Mouse (Mus musculus): ENCODE measurements around the gene Actg1. TPM values are rescaled to one million over a fixed set of nuclear protein-coding genes. Genes with fewer than 3 reads are reported as not detected.
A peak's percentile ranks its signal among the peaks of the same experiment; 100 is the strongest.

Gene Actg1
- total and polyA plus RNA-seq, 3 experiments = 1,832 to 4,362 (median 2,424) TPM

DNA sequence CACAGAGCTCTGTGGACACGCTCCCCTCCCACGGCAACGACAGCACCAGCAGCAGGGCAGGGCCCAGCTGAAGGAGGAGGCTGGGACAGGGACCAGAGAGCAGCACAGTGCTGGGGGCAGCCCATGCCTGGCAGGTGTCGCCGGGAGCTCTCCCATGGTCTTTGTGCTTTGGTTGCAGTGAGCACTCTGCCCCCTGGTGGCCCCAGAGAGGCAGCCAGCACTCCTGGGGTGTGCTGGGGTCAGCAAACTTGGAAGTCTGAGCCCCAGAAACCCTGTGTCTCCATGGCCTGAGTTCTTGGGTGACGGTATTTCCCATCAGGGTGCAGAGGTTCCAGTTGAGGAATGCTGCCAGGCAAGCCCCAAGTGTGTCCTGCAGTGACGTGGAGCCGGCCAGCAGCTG lies 21.3 kb upstream of the Actg1 start:
- no peak overlapping the region for H3K9ac ChIP-seq (ENCODE audit: insufficient read depth, low read depth)
- H3K27me3 ChIP-seq (replicated peaks) = no peaks in the 10 kb centered on the region
- H3K4me3 ChIP-seq (replicated peaks in 1 of 3; ENCODE audit: low read depth in 2 of 3, low read length in 2 of 3, poor library complexity in 1 of 3) = no peak overlapping the region
- peaks cover 17 to 74% of the 10 kb centered on the region in 2 experiments for H3K36me3 ChIP-seq (replicated peaks in 1 of 2; ENCODE audit: control insufficient read depth in 1 of 2, insufficient read depth in 1 of 2, low read length in 1 of 2)
- H3K4me2 ChIP-seq (ENCODE audit: insufficient read depth, low read depth, poor library complexity, severe bottlenecking) = no peak overlapping the region
- peaks cover 5 to 17% of the 10 kb centered on the region in 2 experiments for H3K4me1 ChIP-seq (ENCODE audit: control insufficient read depth in 1 of 2, insufficient read depth in 2 of 2)
- TF ChIP-seq SMC3 (IDR thresholded peaks at IDR 0.05; ENCODE audit: low read depth, low read length) (peak; percentile 91), ELF1 (IDR thresholded peaks at IDR 0.05; ENCODE audit: low read depth, low read length) (no peak), POLR2AphosphoS2 (IDR thresholded peaks at IDR 0.05; ENCODE audit: low read depth, low read length) (no peak), ETS1 (conservative IDR thresholded peaks at IDR 0.05; ENCODE audit: low read depth, low read length) (no peak), HCFC1 (IDR thresholded peaks at IDR 0.05; ENCODE audit: low read depth, low read length) (no peak), TCF12 (IDR thresholded peaks at IDR 0.05; ENCODE audit: low read depth, low read length) (peak; percentile 41; the same call in 1 of the 2 replicates), CHD2 (IDR thresholded peaks at IDR 0.05; ENCODE audit: low read length) (no peak), RAD21 (IDR thresholded peaks at IDR 0.05; ENCODE audit: low read depth, low read length) (peak; percentile 71), MYC (IDR thresholded peaks at IDR 0.05; ENCODE audit: low read depth, low read length) (no peak), KAT2A (IDR thresholded peaks at IDR 0.05; ENCODE audit: insufficient replicate concordance, low read length) (no peak), POLR2A (IDR thresholded peaks at IDR 0.05; ENCODE audit: low read depth, low read length) (no peak), MXI1 (IDR thresholded peaks at IDR 0.05; ENCODE audit: low read depth, low read length) (no peak), MAX (IDR thresholded peaks at IDR 0.05; ENCODE audit: low read length) (peak; percentile 38; the same call in 1 of the 2 replicates), RCOR1 (conservative IDR thresholded peaks at IDR 0.05; ENCODE audit: low read depth, low read length) (no peak), NRF1 (IDR thresholded peaks at IDR 0.05; ENCODE audit: low read depth, low read length) (no peak), JUND (conservative IDR thresholded peaks at IDR 0.05; ENCODE audit: low read depth, low read length) (no peak), NELFE (IDR thresholded peaks at IDR 0.05; ENCODE audit: low read depth, low read length) (no peak), E2F4 (IDR thresholded peaks at IDR 0.05; ENCODE audit: insufficient replicate concordance, low read depth, low read length) (no peak), ZKSCAN1 (IDR thresholded peaks at IDR 0.05; ENCODE audit: borderline replicate concordance, low read depth, low read length) (no peak), ZNF384 (IDR thresholded peaks at IDR 0.05; ENCODE audit: low read depth, low read length) (no peak), EP300 (IDR thresholded peaks at IDR 0.05; ENCODE audit: low read length) (no peak), MAZ (IDR thresholded peaks at IDR 0.05; ENCODE audit: low read depth, low read length) (0 out of 2 replicates have a peak, but pooled peaks have one; percentile 20), BHLHE40 (IDR thresholded peaks at IDR 0.05; ENCODE audit: low read depth, low read length) (no peak), UBTF (IDR thresholded peaks at IDR 0.05; ENCODE audit: low read depth, low read length) (no peak), ZC3H11A (IDR thresholded peaks at IDR 0.05; ENCODE audit: low read depth, low read length) (no peak), CTCF (conservative IDR thresholded peaks at IDR 0.05 in 1 of 2, IDR thresholded peaks at IDR 0.05 in 1 of 2; ENCODE audit: low read depth in 2 of 2, low read length in 2 of 2) (peak; percentile 55 to 91), TBP (conservative IDR thresholded peaks at IDR 0.05; ENCODE audit: low read depth, low read length) (no peak), USF2 (conservative IDR thresholded peaks at IDR 0.05; ENCODE audit: low read depth, low read length) (no peak), USF1 (IDR thresholded peaks at IDR 0.05; ENCODE audit: low read depth, low read length) (no peak), IRF4 (IDR thresholded peaks at IDR 0.05; ENCODE audit: low read depth, low read length) (peak; percentile 8; the same call in 1 of the 2 replicates), CHD1 (IDR thresholded peaks at IDR 0.05; ENCODE audit: low read depth, low read length) (no peak), ZMIZ1 (IDR thresholded peaks at IDR 0.05; ENCODE audit: low read depth, low read length) (no peak), GABPA (IDR thresholded peaks at IDR 0.05; ENCODE audit: insufficient replicate concordance, low read depth, low read length) (no peak), MEF2A (IDR thresholded peaks at IDR 0.05; ENCODE audit: borderline replicate concordance, low read depth, low read length) (no peak), MAFK (IDR thresholded peaks at IDR 0.05; ENCODE audit: insufficient replicate concordance, low read length) (peak; percentile 52; the same call in 1 of the 2 replicates), PAX5 (IDR thresholded peaks at IDR 0.05; ENCODE audit: low read length) (no peak), SIN3A (IDR thresholded peaks at IDR 0.05; ENCODE audit: low read length) (no peak), JUN (IDR thresholded peaks at IDR 0.05; ENCODE audit: insufficient read depth, low read depth, low read length) (no peak)
- DNase-seq (ENCODE audit: extremely low read depth) = peak; percentile 66
- in situ Hi-C loops (cut with MboI; ENCODE audit: low pct_ligation_motif_present, low pct_unique_long_range_greater_than_20kb, low sequenced_read_pairs) (no loop called here), dilution Hi-C loops (cut with MboI; ENCODE audit: extremely low pct_ligation_motif_present, extremely low pct_unique_long_range_greater_than_20kb, low sequenced_read_pairs) (no loop called here)
- H3K27ac ChIP-seq (ENCODE audit: insufficient read depth, low read depth) = no peak overlapping the region
- no peaks in the 10 kb centered on the region for H3K79me2 ChIP-seq (replicated peaks; ENCODE audit: control insufficient read depth, extremely low read depth, insufficient read depth, poor library complexity, severe bottlenecking)
- H3K9me3 ChIP-seq (replicated peaks; ENCODE audit: low read length) = no peaks in the 10 kb centered on the region

Measured in CH12.LX (cell line).